Mouse (Mus musculus): ENCODE measurements around the gene Hgfac. TPM values are rescaled to one million over a fixed set of nuclear protein-coding genes. Genes with fewer than 3 reads are reported as not detected.

The Hgfac gene
- polyA plus RNA-seq, 1 experiment = 75.0 TPM

GRCm38 (mm10) chr5:35089614-35089963 is 48.3 kb downstream of the Hgfac start:
- WGBS = 78% methylated on average over 5 of the region's 5 CpGs
- Histone ChIP-seq H3K4me1 (ENCODE audit: control insufficient read depth, insufficient read depth, insufficient read length, low read length) (no peaks in the 10 kb centered on the region), H3K27ac (ENCODE audit: insufficient read depth, low read depth, low read length) (no peak overlapping the region), H3K36me3 (ENCODE audit: control insufficient read depth, insufficient read depth, low read length) (peaks cover 8% of the 10 kb centered on the region), H3K27me3 (ENCODE audit: control insufficient read depth, insufficient read depth, low read length) (no peaks in the 10 kb centered on the region), H3K4me3 (ENCODE audit: low read depth, low read length) (no peak overlapping the region)
- no peak for TF ChIP-seq POLR2A (IDR thresholded peaks at IDR 0.05; ENCODE audit: low read depth, low read length)
- no peak for TF ChIP-seq CTCF (IDR thresholded peaks at IDR 0.05; ENCODE audit: extremely low read depth, insufficient read length, insufficient replicate concordance, low read depth, low read length)

GRCm38 (mm10) chr5:35091636-35092035 is 50.3 kb downstream of the Hgfac start:
- H3K4me1 ChIP-seq (ENCODE audit: control insufficient read depth, insufficient read depth, insufficient read length, low read length) = no peaks in the 10 kb centered on the region
- no peak for TF ChIP-seq POLR2A (IDR thresholded peaks at IDR 0.05; ENCODE audit: low read depth, low read length)
- TF ChIP-seq CTCF (IDR thresholded peaks at IDR 0.05; ENCODE audit: extremely low read depth, insufficient read length, insufficient replicate concordance, low read depth, low read length) = no peak
- no peaks in the 10 kb centered on the region for H3K27me3 ChIP-seq (ENCODE audit: control insufficient read depth, insufficient read depth, low read length)
- H3K36me3 ChIP-seq (ENCODE audit: control insufficient read depth, insufficient read depth, low read length) = peaks cover 19% of the 10 kb centered on the region
- 92% methylated on average over 3 of the region's 3 CpGs for WGBS
- no peak overlapping the region for H3K4me3 ChIP-seq (ENCODE audit: low read depth, low read length)
- no peak overlapping the region for H3K27ac ChIP-seq (ENCODE audit: insufficient read depth, low read depth, low read length)

Other genes with a start within 250 kb of the Hgfac start
- gene Msantd1, start 133.5 kb upstream of the Hgfac start, polyA plus RNA-seq (2012; rRNA removed) = 1.6 and 3.1 TPM in 2 replicates
- gene Rgs12, start 92.1 kb upstream of the Hgfac start, polyA plus RNA-seq (2012; rRNA removed) = 4.6 and 6.1 TPM in 2 replicates
- 1.1 and 2.2 TPM in 2 replicates for gene Dok7, start 15.3 kb downstream of the Hgfac start, polyA plus RNA-seq (2012; rRNA removed)
- gene Lrpap1, start 64.3 kb downstream of the Hgfac start, polyA plus RNA-seq (2012; rRNA removed) = 15.4 and 20.8 TPM in 2 replicates
- 0.51 and 1.7 TPM in 2 replicates for gene Adra2c, start 236.8 kb downstream of the Hgfac start, polyA plus RNA-seq (2012; rRNA removed)